Mouse (Mus musculus): ENCODE results near the gene Elk3.

GRCm38 (mm10) chr10:93336462-93336931 is 25.6 kb upstream of the Elk3 start:
- no peak for TF ChIP-seq POLR2A (IDR thresholded peaks at IDR 0.05; ENCODE audit: insufficient read depth, low read depth, low read length)
- 0 out of 2 replicates have a peak, but pooled peaks have one; percentile 8 for TF ChIP-seq CTCF (IDR thresholded peaks at IDR 0.05)
